Mouse (Mus musculus) bone marrow, adult 2 months (tissue): ENCODE data around the gene Actr2.

ENCODE experiments used
- CTCF ChIP-seq: fragments of 200-500 bp; IDR thresholded peaks from 2 replicates; pipeline ENCODE4 v1.5.1; 2011; ENCODE audit warnings: low read length, control low read depth; ENCODE audit not compliant: control insufficient read depth, insufficient read depth
- POLR2A ChIP-seq: fragments of 200-500 bp; IDR thresholded peaks from 2 replicates; pipeline ENCODE4 v1.6.1; 2011; ENCODE audit warnings: low read depth, mild to moderate bottlenecking, control low read depth, low read length, borderline replicate concordance; ENCODE audit not compliant: control insufficient read depth

GRCm38 (mm10) chr11:20033541-20034160 lies 79.1 kb downstream of the Actr2 start:
- TF ChIP-seq CTCF (no peak), POLR2A (no peak)
